Mouse (Mus musculus) neural tube, embryonic 15.5 days (tissue): Measurements from ENCODE around the gene Myh9. TPM values are rescaled to one million over a fixed set of nuclear protein-coding genes. Genes with fewer than 3 reads are reported as not detected.
A peak's percentile ranks its signal among the peaks of the same experiment; 100 is the strongest.

Source experiments
- ATAC-seq: fragments of 200-750 bp; cut with Nextera tagmentation; 2 replicates; pipeline ENCODE4 v1.8.0; 2017; ENCODE audit warnings: mild to moderate bottlenecking, moderate TSS enrichment, moderate library complexity; ENCODE audit not compliant: low FRiP score
- H3K27ac ChIP-seq: fragments of 300-500 bp; sonication (generic); replicated peaks from 2 replicates; pipeline ENCODE4 v1.5.1; 2015; ENCODE audit warnings: mild to moderate bottlenecking, inconsistent platforms
- H3K27me3 ChIP-seq: fragments of 300-500 bp; sonication (generic); replicated peaks from 2 replicates; pipeline ENCODE4 v1.6.1; 2015; ENCODE audit warnings: inconsistent platforms
- H3K36me3 ChIP-seq: fragments of 300-500 bp; sonication (generic); 2 replicates; pipeline ENCODE4 v1.6.1; 2015; ENCODE audit warnings: inconsistent platforms
- H3K4me1 ChIP-seq: fragments of 300-500 bp; sonication (generic); 2 replicates; pipeline ENCODE4 v1.6.1; 2015; ENCODE audit warnings: inconsistent platforms
- H3K4me2 ChIP-seq: fragments of 300-500 bp; sonication (generic); 2 replicates; pipeline ENCODE4 v1.6.1; 2015; ENCODE audit warnings: inconsistent platforms, mild to moderate bottlenecking, moderate library complexity
- H3K4me3 ChIP-seq: fragments of 300-500 bp; sonication (generic); replicated peaks from 2 replicates; pipeline ENCODE4 v1.5.1; 2015; ENCODE audit warnings: mild to moderate bottlenecking, inconsistent platforms
- H3K9ac ChIP-seq: fragments of 300-500 bp; sonication (generic); replicated peaks from 2 replicates; pipeline ENCODE4 v1.6.1; 2015; ENCODE audit warnings: mild to moderate bottlenecking, inconsistent platforms
- H3K9me3 ChIP-seq: fragments of 300-500 bp; sonication (generic); replicated peaks from 2 replicates; pipeline ENCODE4 v1.6.1; 2016; ENCODE audit warnings: inconsistent platforms
- WGBS: fragments of 180-500 bp; shearing (Covaris S2); methylation state at CpG from one replicate; pipeline ENCODE4 v1.1.7; 2015; ENCODE audit warnings: mixed read lengths; 5-methylcytosine and 5-hydroxymethylcytosine counted together
- polyA plus RNA-seq: library from polyadenylated mRNA; unstranded; fragments of >200 nt; fragmentation: Nextera tagmentation; extraction: Ambion mirVana; gene quantifications from 2 replicates; pipeline ENCODE4 v1.2.1, GENCODE M21; 2015

The Myh9 gene
- polyA plus RNA-seq, 1 experiment from 2014 or later: 9.6 TPM

GRCm38 (mm10) chr15:77866583-77867220, 24.7 kb upstream of the Myh9 start:
- no peak for ATAC-seq
- Histone ChIP-seq H3K4me2 (no peak overlapping the region), H3K4me3 (no peak overlapping the region), H3K27ac (no peak overlapping the region), H3K9ac (no peak overlapping the region), H3K9me3 (no peaks in the 10 kb centered on the region), H3K27me3 (no peaks in the 10 kb centered on the region), H3K4me1 (no peaks in the 10 kb centered on the region), H3K36me3 (no peaks in the 10 kb centered on the region)
- WGBS: 51% methylated on average over 11 of the region's 11 CpGs

GRCm38 (mm10) chr15:77864063-77864758, 22.2 kb upstream of the Myh9 start:
- ATAC-seq: no peak
- Histone ChIP-seq H3K9ac (no peak overlapping the region), H3K4me2 (no peak overlapping the region), H3K27me3 (no peaks in the 10 kb centered on the region), H3K4me1 (no peaks in the 10 kb centered on the region), H3K4me3 (no peak overlapping the region), H3K9me3 (no peaks in the 10 kb centered on the region), H3K36me3 (no peaks in the 10 kb centered on the region), H3K27ac (no peak overlapping the region)
- WGBS: 90% methylated on average over 9 of the region's 9 CpGs

GRCm38 (mm10) chr15:77862991-77863972, 21.3 kb upstream of the Myh9 start:
- H3K27ac ChIP-seq: no peak overlapping the region
- no peak for ATAC-seq
- H3K9me3 ChIP-seq: no peaks in the 10 kb centered on the region
- H3K4me2 ChIP-seq: no peak overlapping the region
- H3K27me3 ChIP-seq: no peaks in the 10 kb centered on the region
- H3K4me3 ChIP-seq: no peak overlapping the region
- peaks cover 1% of the 10 kb centered on the region for H3K4me1 ChIP-seq
- WGBS: 89% methylated on average over 22 of the region's 22 CpGs
- no peak overlapping the region for H3K9ac ChIP-seq
- no peaks in the 10 kb centered on the region for H3K36me3 ChIP-seq

- WGBS: 45% methylated on average over 1 of the region's 1 CpGs
- 0 out of 2 replicates have a peak, but pooled peaks cover 6% of the 10 kb centered on the region for H3K27me3 ChIP-seq
- no peak overlapping the region for H3K27ac ChIP-seq
- H3K36me3 ChIP-seq: no peaks in the 10 kb centered on the region
- ATAC-seq: no peak
- no peak overlapping the region for H3K4me2 ChIP-seq
- no peak overlapping the region for H3K9ac ChIP-seq
- no peaks in the 10 kb centered on the region for H3K9me3 ChIP-seq
- H3K4me3 ChIP-seq: no peak overlapping the region
- peaks cover 11% of the 10 kb centered on the region for H3K4me1 ChIP-seq
Measured at GRCm38 (mm10) chr15:77860081-77860665, 18.2 kb upstream of the Myh9 start.

GRCm38 (mm10) chr15:77857662-77858156, 15.7 kb upstream of the Myh9 start:
- ATAC-seq: peak; percentile 91
- peak overlapping the region; percentile 92 for H3K4me2 ChIP-seq
- H3K4me1 ChIP-seq: peaks cover 11% of the 10 kb centered on the region
- H3K9ac ChIP-seq: peak overlapping the region; percentile 56
- no peaks in the 10 kb centered on the region for H3K9me3 ChIP-seq
- 2% methylated on average over 28 of the region's 28 CpGs for WGBS
- H3K4me3 ChIP-seq: peak overlapping the region; percentile 61
- 0 out of 2 replicates have a peak overlapping the region, but pooled peaks have one; percentile 28 for H3K27ac ChIP-seq
- 0 out of 2 replicates have a peak, but pooled peaks cover 6% of the 10 kb centered on the region for H3K27me3 ChIP-seq
- H3K36me3 ChIP-seq: no peaks in the 10 kb centered on the region

GRCm38 (mm10) chr15:77856541-77856940, 14.6 kb upstream of the Myh9 start:
- 0 out of 2 replicates have a peak, but pooled peaks cover 6% of the 10 kb centered on the region for H3K27me3 ChIP-seq
- H3K4me2 ChIP-seq: no peak overlapping the region
- no peak overlapping the region for H3K27ac ChIP-seq
- no peaks in the 10 kb centered on the region for H3K9me3 ChIP-seq
- no peak overlapping the region for H3K9ac ChIP-seq
- H3K36me3 ChIP-seq: no peaks in the 10 kb centered on the region
- peaks cover 11% of the 10 kb centered on the region for H3K4me1 ChIP-seq
- no peak overlapping the region for H3K4me3 ChIP-seq
- WGBS: 58% methylated on average over 5 of the region's 5 CpGs
- ATAC-seq: no peak

- Histone ChIP-seq H3K36me3 (no peaks in the 10 kb centered on the region), H3K27ac (no peak overlapping the region), H3K9me3 (no peaks in the 10 kb centered on the region), H3K9ac (no peak overlapping the region), H3K4me2 (no peak overlapping the region), H3K27me3 (0 out of 2 replicates have a peak, but pooled peaks cover 6% of the 10 kb centered on the region), H3K4me3 (no peak overlapping the region), H3K4me1 (peaks cover 11% of the 10 kb centered on the region)
- WGBS: 54% methylated on average over 8 of the region's 8 CpGs
- ATAC-seq: no peak
Measured at GRCm38 (mm10) chr15:77855301-77855700, 13.3 kb upstream of the Myh9 start.

- Histone ChIP-seq H3K27ac (no peak overlapping the region), H3K4me3 (no peak overlapping the region), H3K27me3 (0 out of 2 replicates have a peak, but pooled peaks cover 6% of the 10 kb centered on the region), H3K4me1 (no peaks in the 10 kb centered on the region), H3K4me2 (no peak overlapping the region), H3K9me3 (no peaks in the 10 kb centered on the region), H3K36me3 (no peaks in the 10 kb centered on the region), H3K9ac (no peak overlapping the region)
- no peak for ATAC-seq
- 92% methylated on average over 2 of the region's 2 CpGs for WGBS
Measured at GRCm38 (mm10) chr15:77852001-77852400, 10.0 kb upstream of the Myh9 start.

- H3K4me3 ChIP-seq: no peak overlapping the region
- no peak for ATAC-seq
- 45% methylated on average over 3 of the region's 3 CpGs for WGBS
- H3K36me3 ChIP-seq: no peaks in the 10 kb centered on the region
- H3K9ac ChIP-seq: no peak overlapping the region
- H3K27ac ChIP-seq: no peak overlapping the region
- no peaks in the 10 kb centered on the region for H3K4me1 ChIP-seq
- H3K9me3 ChIP-seq: no peaks in the 10 kb centered on the region
- no peak overlapping the region for H3K4me2 ChIP-seq
- no peaks in the 10 kb centered on the region for H3K27me3 ChIP-seq
Measured at GRCm38 (mm10) chr15:77851136-77851535, 9.2 kb upstream of the Myh9 start.

- no peak overlapping the region for H3K4me3 ChIP-seq
- H3K27me3 ChIP-seq: no peaks in the 10 kb centered on the region
- H3K4me1 ChIP-seq: no peaks in the 10 kb centered on the region
- no peak overlapping the region for H3K9ac ChIP-seq
- no peak for ATAC-seq
- no peak overlapping the region for H3K4me2 ChIP-seq
- H3K9me3 ChIP-seq: no peaks in the 10 kb centered on the region
- 57% methylated on average over 9 of the region's 9 CpGs for WGBS
- H3K36me3 ChIP-seq: no peaks in the 10 kb centered on the region
- no peak overlapping the region for H3K27ac ChIP-seq
Measured at GRCm38 (mm10) chr15:77849572-77850229, 7.7 kb upstream of the Myh9 start.

GRCm38 (mm10) chr15:77849039-77849436, 7.1 kb upstream of the Myh9 start:
- no peak for ATAC-seq
- H3K4me2 ChIP-seq: no peak overlapping the region

More at GRCm38 (mm10) chr15:77849039-77849436, 7.1 kb upstream of the Myh9 start:
- no peaks in the 10 kb centered on the region for H3K4me1 ChIP-seq
- no peaks in the 10 kb centered on the region for H3K9me3 ChIP-seq
- H3K27ac ChIP-seq: no peak overlapping the region
- WGBS: 74% methylated on average over 5 of the region's 5 CpGs
- no peak overlapping the region for H3K9ac ChIP-seq
- no peaks in the 10 kb centered on the region for H3K27me3 ChIP-seq
- no peaks in the 10 kb centered on the region for H3K36me3 ChIP-seq
- no peak overlapping the region for H3K4me3 ChIP-seq
